Mouse (Mus musculus) small intestine, adult 2 months (tissue): ENCODE results near the gene Ttn.

ENCODE experiments used
- CTCF ChIP-seq: fragments of 200-500 bp; IDR thresholded peaks from 2 replicates; pipeline ENCODE4 v1.5.1; 2012; ENCODE audit warnings: low read depth, mild to moderate bottlenecking, control low read depth, inconsistent platforms, low read length, moderate library complexity, mixed read lengths; ENCODE audit not compliant: insufficient replicate concordance, insufficient read length; ENCODE audit errors: extremely low read depth
- POLR2A ChIP-seq: fragments of 200-500 bp; IDR thresholded peaks from 2 replicates; pipeline ENCODE4 v1.6.1; 2012; ENCODE audit warnings: low read depth, mild to moderate bottlenecking, control low read depth, inconsistent platforms, low read length, moderate library complexity

- TF ChIP-seq POLR2A = no peak
- TF ChIP-seq CTCF = no peak
Observed at GRCm38 (mm10) chr2:76926927-76927326, 55.4 kb downstream of the Ttn start.
